Mouse (Mus musculus) kidney, embryonic 16.5 days (tissue): ENCODE data around the gene Ttf2. TPM values are rescaled to one million over a fixed set of nuclear protein-coding genes. Genes with fewer than 3 reads are reported as not detected.
A peak's percentile ranks its signal among the peaks of the same experiment; 100 is the strongest.

Experiments used
- ATAC-seq: fragments of 200-750 bp; cut with Nextera tagmentation; 2 replicates; pipeline ENCODE4 v1.8.0; 2017; ENCODE audit warnings: moderate TSS enrichment; ENCODE audit not compliant: low FRiP score, low TSS enrichment
- H3K27ac ChIP-seq: fragments of 300-500 bp; sonication (generic); 2 replicates; pipeline ENCODE4 v1.5.1; 2014; ENCODE audit warnings: low read length
- H3K27me3 ChIP-seq: fragments of 300-500 bp; sonication (generic); 2 replicates; pipeline ENCODE4 v1.6.1; 2014; ENCODE audit warnings: low read length, control low read depth, mixed read lengths; ENCODE audit not compliant: insufficient read depth
- H3K36me3 ChIP-seq: fragments of 300-500 bp; sonication (generic); 2 replicates; pipeline ENCODE4 v1.6.1; 2014; ENCODE audit warnings: low read length, control low read depth, mixed read lengths; ENCODE audit not compliant: insufficient read depth
- H3K4me1 ChIP-seq: fragments of 300-500 bp; sonication (generic); 2 replicates; pipeline ENCODE4 v1.6.1; 2014; ENCODE audit warnings: low read length, control low read depth, mixed read lengths; ENCODE audit not compliant: insufficient read depth
- H3K4me2 ChIP-seq: fragments of 300-500 bp; sonication (generic); replicated peaks from 2 replicates; pipeline ENCODE4 v1.6.1; 2014; ENCODE audit warnings: low read depth, low read length
- H3K4me3 ChIP-seq: fragments of 300-500 bp; sonication (generic); 2 replicates; pipeline ENCODE4 v1.5.1; 2014; ENCODE audit warnings: mild to moderate bottlenecking, low read length
- H3K9ac ChIP-seq: fragments of 300-500 bp; sonication (generic); replicated peaks from 2 replicates; pipeline ENCODE4 v1.6.1; 2014; ENCODE audit warnings: low read length
- H3K9me3 ChIP-seq: fragments of 300-500 bp; sonication (generic); 2 replicates; pipeline ENCODE4 v1.6.1; 2016; ENCODE audit warnings: low read length, control low read depth
- WGBS: fragments of 180-500 bp; shearing (Covaris S2); extraction: QIAGEN DNeasy Blood & Tissue Kit; methylation state at CpG from one replicate; pipeline ENCODE4 v1.1.7; 2014; 5-methylcytosine and 5-hydroxymethylcytosine counted together
- polyA plus RNA-seq: library from polyadenylated mRNA; unstranded; fragments of >200 nt; fragmentation: Nextera tagmentation; extraction: Ambion mirVana; gene quantifications from 2 replicates; pipeline ENCODE4 v1.2.1, GENCODE M21; 2015

The Ttf2 gene
- 17.8 and 21.2 TPM in 2 replicates for polyA plus RNA-seq

GRCm38 (mm10) chr3:100969176-100969917 is at the start of gene Ttf2:
Ttf2 (minus strand) TSS chr3:100969663.
- Histone ChIP-seq H3K27ac (peak within 1 kb of the TSS; percentile 68), H3K27me3 (no peaks in the 10 kb centered on the region), H3K4me3 (peak within 1 kb of the TSS; percentile 75), H3K4me1 (peaks cover 8% of the 10 kb centered on the region), H3K4me2 (peak within 1 kb of the TSS; percentile 81), H3K9ac (peak within 1 kb of the TSS; percentile 78), H3K36me3 (no peaks in the 10 kb centered on the region), H3K9me3 (no peaks in the 10 kb centered on the region)
- WGBS: under 1% methylated on average over 40 of the region's 40 CpGs
- ATAC-seq: peak; percentile 99

GRCm38 (mm10) chr3:101018494-101018893 is 49.0 kb upstream of the Ttf2 start:
- peaks cover 12% of the 10 kb centered on the region for H3K4me1 ChIP-seq
- H3K27me3 ChIP-seq: no peaks in the 10 kb centered on the region
- WGBS: 57% methylated on average over 6 of the region's 6 CpGs
- H3K36me3 ChIP-seq: no peaks in the 10 kb centered on the region
- ATAC-seq: no peak
- no peak overlapping the region for H3K27ac ChIP-seq
- no peak overlapping the region for H3K4me3 ChIP-seq
- no peak overlapping the region for H3K4me2 ChIP-seq
- H3K9me3 ChIP-seq: no peaks in the 10 kb centered on the region
- H3K9ac ChIP-seq: no peak overlapping the region

GRCm38 (mm10) chr3:101016050-101016449 is 46.6 kb upstream of the Ttf2 start:
- Histone ChIP-seq H3K9me3 (no peaks in the 10 kb centered on the region), H3K4me2 (no peak overlapping the region), H3K27me3 (no peaks in the 10 kb centered on the region), H3K36me3 (no peaks in the 10 kb centered on the region), H3K27ac (no peak overlapping the region), H3K9ac (no peak overlapping the region), H3K4me3 (no peak overlapping the region), H3K4me1 (peaks cover 14% of the 10 kb centered on the region)
- ATAC-seq: no peak
- WGBS: 84% methylated on average over 7 of the region's 7 CpGs

GRCm38 (mm10) chr3:101015254-101015653 is 45.8 kb upstream of the Ttf2 start:
- Histone ChIP-seq H3K27me3 (no peaks in the 10 kb centered on the region), H3K36me3 (no peaks in the 10 kb centered on the region), H3K9me3 (no peaks in the 10 kb centered on the region), H3K27ac (0 out of 2 replicates have a peak overlapping the region, but pooled peaks have one; percentile 29), H3K4me2 (no peak overlapping the region), H3K4me3 (no peak overlapping the region), H3K9ac (no peak overlapping the region), H3K4me1 (peaks cover 14% of the 10 kb centered on the region)
- no peak for ATAC-seq
- WGBS: 41% methylated on average over 4 of the region's 4 CpGs

DNA sequence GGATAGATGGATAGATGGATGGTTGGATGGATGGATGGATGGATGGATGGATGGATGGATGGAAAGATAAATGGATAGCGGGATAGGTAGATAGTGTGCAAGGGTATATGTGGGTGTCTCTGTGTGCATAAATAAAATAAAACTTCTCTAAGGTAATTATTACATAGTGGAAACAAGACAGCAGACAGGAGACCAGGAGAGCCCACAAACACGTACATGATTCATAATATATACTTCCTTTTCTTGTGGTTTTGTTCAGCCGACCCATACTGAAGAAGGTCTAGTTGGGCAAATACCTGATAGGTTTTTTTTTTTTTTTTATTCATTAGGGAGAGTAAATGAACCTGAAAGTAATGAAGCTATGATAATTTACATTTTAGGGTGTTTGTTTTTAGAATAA is 44.1 kb upstream of the Ttf2 start:
- 86% methylated on average over 3 of the region's 3 CpGs for WGBS
- ATAC-seq: no peak
- no peaks in the 10 kb centered on the region for H3K9me3 ChIP-seq
- H3K4me2 ChIP-seq: no peak overlapping the region
- H3K9ac ChIP-seq: no peak overlapping the region
- H3K27ac ChIP-seq: no peak overlapping the region
- H3K27me3 ChIP-seq: no peaks in the 10 kb centered on the region
- H3K4me1 ChIP-seq: peaks cover 14% of the 10 kb centered on the region
- no peak overlapping the region for H3K4me3 ChIP-seq
- H3K36me3 ChIP-seq: no peaks in the 10 kb centered on the region

GRCm38 (mm10) chr3:101013005-101013404 is 43.5 kb upstream of the Ttf2 start:
- H3K4me3 ChIP-seq: no peak overlapping the region
- WGBS: 91% methylated on average over 10 of the region's 10 CpGs
- H3K4me1 ChIP-seq: peaks cover 14% of the 10 kb centered on the region
- no peaks in the 10 kb centered on the region for H3K27me3 ChIP-seq
- H3K9ac ChIP-seq: no peak overlapping the region
- no peaks in the 10 kb centered on the region for H3K36me3 ChIP-seq
- no peaks in the 10 kb centered on the region for H3K9me3 ChIP-seq
- H3K4me2 ChIP-seq: no peak overlapping the region
- ATAC-seq: no peak
- H3K27ac ChIP-seq: no peak overlapping the region

DNA sequence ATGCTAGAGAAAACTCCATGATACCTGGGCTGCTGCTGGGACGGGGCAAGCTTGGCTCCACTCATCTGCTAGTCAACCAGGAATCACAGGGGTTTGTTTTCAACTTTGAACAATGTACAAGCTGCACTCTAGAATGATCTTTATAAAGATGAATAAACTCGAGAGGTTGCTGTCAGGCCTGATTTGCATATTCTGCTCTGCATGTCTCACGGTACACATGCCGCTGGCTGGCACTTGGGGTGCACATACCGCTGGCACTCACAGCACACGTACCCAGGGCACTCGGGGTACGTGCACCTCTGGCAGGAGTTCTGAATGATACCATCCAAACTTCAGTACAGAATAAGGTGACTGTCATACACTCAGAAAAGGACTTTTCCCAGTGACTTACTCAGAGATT is 43.1 kb upstream of the Ttf2 start:
- H3K27ac ChIP-seq: no peak overlapping the region
- peaks cover 14% of the 10 kb centered on the region for H3K4me1 ChIP-seq
- H3K27me3 ChIP-seq: no peaks in the 10 kb centered on the region
- no peak overlapping the region for H3K9ac ChIP-seq
- no peaks in the 10 kb centered on the region for H3K36me3 ChIP-seq
- 86% methylated on average over 8 of the region's 8 CpGs for WGBS
- ATAC-seq: no peak
- H3K4me2 ChIP-seq: no peak overlapping the region
- no peak overlapping the region for H3K4me3 ChIP-seq
- H3K9me3 ChIP-seq: no peaks in the 10 kb centered on the region

- H3K27ac ChIP-seq: no peak overlapping the region
- peak; percentile 49; the same call in 1 of the 2 replicates for ATAC-seq
- H3K4me3 ChIP-seq: no peak overlapping the region
- H3K27me3 ChIP-seq: no peaks in the 10 kb centered on the region
- no peak overlapping the region for H3K9ac ChIP-seq
- H3K9me3 ChIP-seq: no peaks in the 10 kb centered on the region
- no peaks in the 10 kb centered on the region for H3K36me3 ChIP-seq
- H3K4me1 ChIP-seq: peaks cover 14% of the 10 kb centered on the region
- 45% methylated on average over 10 of the region's 10 CpGs for WGBS
- no peak overlapping the region for H3K4me2 ChIP-seq
These were observed 42.7 kb upstream of the Ttf2 start for GRCm38 (mm10) chr3:101012131-101012571.

GRCm38 (mm10) chr3:101011203-101011600 is 41.7 kb upstream of the Ttf2 start:
- Histone ChIP-seq H3K9me3 (no peaks in the 10 kb centered on the region), H3K36me3 (no peaks in the 10 kb centered on the region), H3K9ac (no peak overlapping the region), H3K4me3 (no peak overlapping the region), H3K4me2 (no peak overlapping the region), H3K4me1 (peaks cover 14% of the 10 kb centered on the region), H3K27me3 (no peaks in the 10 kb centered on the region), H3K27ac (no peak overlapping the region)
- no peak for ATAC-seq
- 54% methylated on average over 5 of the region's 5 CpGs for WGBS

GRCm38 (mm10) chr3:101010589-101011202 is 41.2 kb upstream of the Ttf2 start:
- no peak overlapping the region for H3K9ac ChIP-seq
- H3K36me3 ChIP-seq: no peaks in the 10 kb centered on the region
- H3K4me3 ChIP-seq: no peak overlapping the region
- H3K4me2 ChIP-seq: no peak overlapping the region
- no peaks in the 10 kb centered on the region for H3K9me3 ChIP-seq
- peaks cover 10% of the 10 kb centered on the region for H3K4me1 ChIP-seq
- ATAC-seq: no peak
- H3K27ac ChIP-seq: no peak overlapping the region
- H3K27me3 ChIP-seq: no peaks in the 10 kb centered on the region
- WGBS: 89% methylated on average over 4 of the region's 4 CpGs
